8 mouse cellular contexts compared by ENCODE assay signal in genomic region chr12:85437172-85437876, GRCm38 (mm10). TPM values are rescaled to one million over a fixed set of nuclear protein-coding genes. Genes with fewer than 3 reads are reported as not detected.
DNase-seq lines count a peak whose midpoint lies in the region; ATAC-seq and TF ChIP-seq lines count a peak whose summit lies in the region.

No protein-coding gene starts in this region.

- peak; percentile 55 for TF ChIP-seq CTCF in layer of hippocampus, adult 2 months (conservative IDR thresholded peaks at IDR 0.05)

- H3K27me3 ChIP-seq in limb, embryonic 12.5 days: no peaks in the 10 kb centered on the region
- H3K27me3 ChIP-seq in stomach, embryonic 14.5 days (ENCODE audit: control insufficient read depth, insufficient read depth, low read length): no peaks in the 10 kb centered on the region

- no peak overlapping the region for H3K4me2 ChIP-seq in limb, embryonic 12.5 days
- H3K4me2 ChIP-seq in stomach, embryonic 14.5 days (replicated peaks; ENCODE audit: low read depth, low read length): no peak overlapping the region

- H3K27ac ChIP-seq in layer of hippocampus, adult 2 months: no peak overlapping the region; the same call in 1 of the 2 replicates
- H3K27ac ChIP-seq in limb, embryonic 12.5 days: peak overlapping the region; percentile 41; the same call in 1 of the 2 replicates
- H3K27ac ChIP-seq in stomach, embryonic 14.5 days (ENCODE audit: low read length): peak overlapping the region; percentile 40; the same call in 1 of the 2 replicates

- H3K4me3 ChIP-seq in layer of hippocampus, adult 2 months: no peak overlapping the region
- no peak overlapping the region for H3K4me3 ChIP-seq in limb, embryonic 12.5 days (replicated peaks)
- H3K4me3 ChIP-seq in stomach, embryonic 14.5 days (ENCODE audit: low read depth, low read length): no peak overlapping the region

- H3K9me3 ChIP-seq in limb, embryonic 12.5 days: no peaks in the 10 kb centered on the region
- H3K9me3 ChIP-seq in stomach, embryonic 14.5 days (ENCODE audit: control insufficient read depth, low read depth, low read length): no peaks in the 10 kb centered on the region

- WGBS in limb, embryonic 12.5 days: 50% methylated on average over 17 of the region's 17 CpGs
- WGBS in stomach, embryonic 14.5 days: 54% methylated on average over 17 of the region's 17 CpGs

- no peak for DNase-seq in layer of hippocampus, adult 2 months (ENCODE audit: low spot score in 2 of 2)
- no peak for DNase-seq in layer of hippocampus, adult 18-20 months (ENCODE audit: low spot score in 2 of 2)
- DNase-seq in cerebellum, adult 9-11 months: peak; percentile 59
- DNase-seq in heart, adult 11 months: peak; percentile 98
- DNase-seq in thymus, adult 18-20 months: no peak
- no peak for DNase-seq in urinary bladder, adult 2 months (ENCODE audit: low spot score)

- H3K4me1 ChIP-seq in limb, embryonic 12.5 days (replicated peaks): peaks cover 36% of the 10 kb centered on the region
- peaks cover 10% of the 10 kb centered on the region; the same call in 1 of the 2 replicates for H3K4me1 ChIP-seq in stomach, embryonic 14.5 days (ENCODE audit: control insufficient read depth, insufficient read depth, low read length)

- no peak overlapping the region for H3K9ac ChIP-seq in limb, embryonic 12.5 days (replicated peaks)
- H3K9ac ChIP-seq in stomach, embryonic 14.5 days (replicated peaks; ENCODE audit: low read depth, low read length): no peak overlapping the region

- no peaks in the 10 kb centered on the region for H3K36me3 ChIP-seq in limb, embryonic 12.5 days
- no peaks in the 10 kb centered on the region for H3K36me3 ChIP-seq in stomach, embryonic 14.5 days (ENCODE audit: control insufficient read depth, insufficient read depth, low read length)

- no peak for ATAC-seq in limb, embryonic 12.5 days (ENCODE audit: insufficient number of reproducible peaks, insufficient read depth, low FRiP score, low TSS enrichment, low read depth)
- ATAC-seq in stomach, embryonic 14.5 days (ENCODE audit: insufficient number of reproducible peaks, insufficient read depth, low FRiP score, low read depth): no peak

RNA-seq across cellular contexts. Expression of gene Fos, which starts 36.4 kb away (rescaled TPM):
- 10 to 100 TPM in 1 of 2 experiments, 1 to 10 TPM in 1; 8.9 to 13.7 TPM for total RNA-seq in layer of hippocampus, adult 2 months (2021)
- total RNA-seq in layer of hippocampus, adult 18-20 months (2021): 10 to 100 TPM; 26.1 to 28.2 TPM
- 2.0 and 2.7 TPM in 2 replicates for polyA plus RNA-seq in limb, embryonic 12.5 days (2016; fragmentation: Nextera tagmentation; extraction: Ambion mirVana)
- 8.6 and 9.1 TPM in 2 replicates for polyA plus RNA-seq in stomach, embryonic 14.5 days (2014; fragmentation: Nextera tagmentation; extraction: Ambion mirVana)
- polyA plus RNA-seq in urinary bladder, adult 2 months (2012; rRNA removed): 28.5 and 37.0 TPM in 2 replicates

Comparison
In these comparisons a context has a peak if more than half of its experiments do, and no peak if none do; other contexts are left out.
1. DNase-seq: peak in cerebellum, adult 9-11 months (single experiment) and heart, adult 11 months (single experiment); none in layer of hippocampus, adult 2 months (0 of 2), layer of hippocampus, adult 18-20 months (0 of 2), thymus, adult 18-20 months (0 of 2) and urinary bladder, adult 2 months (single experiment).